Mouse (Mus musculus) Patski (cell line): ENCODE measurements around the gene Gfy. TPM values are rescaled to one million over a fixed set of nuclear protein-coding genes. Genes with fewer than 3 reads are reported as not detected.

Experiments used
- ATAC-seq: fragments of 100-300 bp; one replicate; pipeline ENCODE4 v1.8.0; 2021
- CTCF ChIA-PET: fragments of 350-600 bp; sonication (Branson Sonifier 250); formaldehyde crosslinking; loops from one replicate; lab custom pipeline; 2022; ENCODE audit warnings: inconsistent platforms; lab: Charles Lee
- POLR2A ChIA-PET: fragments of 350-600 bp; sonication (Branson Sonifier 250); formaldehyde crosslinking; loops from one replicate; lab custom pipeline; 2022; ENCODE audit warnings: antibody characterized with exemption, inconsistent platforms; lab: Charles Lee
- DNase-seq: peaks from one replicate; pipeline ENCODE4 v3.0.0-alpha.2; 2011; ENCODE audit warnings: low read depth, low spot score
- H3K27me3 ChIP-seq: fragments of 371-371 bp; one replicate; pipeline ENCODE4 v1.5.1; 2021
- CTCF ChIP-seq: fragments of 100-300 bp; IDR thresholded peaks from one replicate; pipeline ENCODE4 v1.5.1; 2021
- in situ Hi-C: fragments of 300-500 bp; cut with MboI; formaldehyde crosslinking; loops from 3 replicates; pipeline ENCODE4 v1.11.1; 2018; ENCODE audit warnings: low pct_unique_long_range_greater_than_20kb, mixed read lengths
- polyA plus RNA-seq: library from polyadenylated mRNA; unstranded; gene quantifications from one replicate; pipeline ENCODE4 v1.2.3, GENCODE M21; 2021

The Gfy gene
- polyA plus RNA-seq, 1 experiment from 2014 or later: not detected

DNA sequence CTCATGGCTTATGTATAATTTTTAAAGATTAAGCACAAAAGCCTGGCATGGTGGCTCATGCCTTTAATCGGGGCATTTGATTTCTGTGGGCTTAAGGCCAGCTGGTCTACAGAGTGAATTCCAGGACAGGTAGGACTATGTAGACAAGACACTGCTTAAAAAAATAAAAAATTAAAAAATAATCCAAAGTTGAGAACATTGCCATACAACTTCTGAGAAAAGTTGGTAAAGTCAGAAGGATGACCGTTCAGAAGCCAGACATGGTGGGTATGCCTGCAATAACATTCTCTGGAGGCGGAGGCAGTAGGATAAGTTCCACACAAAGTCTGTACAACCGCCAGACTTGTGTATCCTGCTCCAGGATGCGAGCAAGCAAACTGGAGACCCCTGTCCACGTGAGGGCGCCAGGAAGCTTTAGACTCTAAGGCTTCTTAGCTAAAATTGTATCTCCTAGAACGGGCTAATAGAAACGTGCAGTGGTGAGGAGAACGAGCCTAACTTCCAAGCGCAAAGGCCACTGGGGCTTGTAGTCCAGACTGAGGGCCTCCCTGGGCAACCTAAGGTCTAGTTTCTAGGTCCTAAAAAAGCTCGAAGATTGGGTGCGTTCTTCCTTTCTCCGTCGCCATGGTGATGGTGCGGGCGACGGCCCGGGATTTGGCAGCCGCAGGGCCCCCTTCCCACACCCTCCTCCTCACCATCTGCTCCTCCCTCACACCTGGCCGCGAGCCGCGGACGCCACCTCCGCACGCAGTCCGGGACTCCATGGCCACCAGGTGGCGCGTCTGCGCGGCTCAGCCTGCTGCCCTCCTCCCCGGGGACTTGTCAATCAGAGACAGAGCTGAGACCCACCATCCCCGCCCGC lies 17.5 kb downstream of the Gfy start:
- CTCF ChIA-PET: interaction anchor here (0.7 to 2.7 kb wide), 13 partner anchors 7 to 138 kb away, joined by 3 to 30 read pairs (median 5); partner anchors contain the start of genes Aldh16a1, Ccdc155 and Pih1d1
- ATAC-seq (peak; percentile 75), DNase-seq (peak; percentile 55)
- no peak for TF ChIP-seq CTCF
- H3K27me3 ChIP-seq: peaks cover 25% of the 10 kb centered on the region
- in situ Hi-C loops: loop anchor here (10.0 kb wide), 1 partner anchor 193 kb away; no protein-coding TSS in a partner anchor
- POLR2A ChIA-PET: interaction anchor here (1.2 kb wide), 1 partner anchor 13 kb away, joined by 3 read pairs; no protein-coding TSS in a partner anchor

DNA sequence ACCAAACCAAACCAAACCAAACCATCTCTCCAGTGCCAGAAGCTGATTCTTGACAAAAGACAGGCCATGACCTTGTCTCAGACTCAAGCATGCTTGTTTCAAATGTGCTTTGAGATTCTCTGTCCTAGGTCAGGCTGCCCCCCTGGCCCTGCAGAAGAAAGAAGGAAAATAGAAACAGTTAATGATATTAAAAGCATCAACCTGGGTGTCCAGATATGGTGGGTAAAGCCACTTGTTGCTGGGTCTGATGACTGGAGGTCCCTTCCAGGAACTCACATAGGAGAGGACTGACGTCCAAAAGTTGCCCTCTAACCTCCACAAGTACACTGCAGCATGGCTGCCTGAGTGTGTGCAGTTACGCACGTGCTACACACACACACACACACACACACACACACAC lies 18.5 kb downstream of the Gfy start:
- ChIA-PET CTCF (interaction anchor here (1.3 to 2.7 kb wide), 3 partner anchors 21 to 38 kb away, joined by 3 to 30 read pairs (median 8); no protein-coding TSS in a partner anchor), POLR2A (no interaction called here)
- H3K27me3 ChIP-seq: peaks cover 19% of the 10 kb centered on the region
- in situ Hi-C loops: loop anchor here (10.0 kb wide), 1 partner anchor 194 kb away; no protein-coding TSS in a partner anchor
- DNase-seq (no peak), ATAC-seq (no peak)
- TF ChIP-seq CTCF: no peak

DNA sequence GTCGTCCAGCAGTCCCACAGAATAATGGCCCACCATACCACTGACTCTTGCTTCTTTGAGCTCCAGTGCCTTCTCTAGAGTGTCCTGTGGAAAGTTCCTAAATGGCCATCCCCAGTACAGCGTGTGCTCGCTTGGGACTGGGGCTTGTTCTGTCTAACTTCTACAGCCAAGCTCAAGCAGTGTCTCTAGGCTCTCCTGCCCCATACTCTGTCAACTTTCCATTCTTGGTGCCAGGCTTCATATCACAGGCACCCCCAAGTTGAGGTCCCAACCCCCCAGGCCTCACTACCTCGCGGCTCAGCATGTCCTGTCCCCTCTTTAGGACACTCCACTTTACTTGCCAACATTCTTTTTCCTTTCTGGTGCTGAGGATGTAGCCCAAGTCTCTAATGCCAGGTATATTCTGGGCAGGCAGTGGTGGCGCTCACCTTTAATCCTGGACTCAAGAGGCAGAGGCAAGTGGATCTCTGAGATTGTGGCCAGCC lies 19.0 kb downstream of the Gfy start:
- ChIA-PET CTCF (interaction anchor here (1.0 to 2.7 kb wide), 2 partner anchors 38 kb away, joined by 4 to 30 read pairs; no protein-coding TSS in a partner anchor), POLR2A (no interaction called here)
- in situ Hi-C loops: loop anchor here (10.0 kb wide), 1 partner anchor 194 kb away; no protein-coding TSS in a partner anchor
- no peak for DNase-seq
- no peak for ATAC-seq
- peaks cover 16% of the 10 kb centered on the region for H3K27me3 ChIP-seq
- TF ChIP-seq CTCF: no peak

DNA sequence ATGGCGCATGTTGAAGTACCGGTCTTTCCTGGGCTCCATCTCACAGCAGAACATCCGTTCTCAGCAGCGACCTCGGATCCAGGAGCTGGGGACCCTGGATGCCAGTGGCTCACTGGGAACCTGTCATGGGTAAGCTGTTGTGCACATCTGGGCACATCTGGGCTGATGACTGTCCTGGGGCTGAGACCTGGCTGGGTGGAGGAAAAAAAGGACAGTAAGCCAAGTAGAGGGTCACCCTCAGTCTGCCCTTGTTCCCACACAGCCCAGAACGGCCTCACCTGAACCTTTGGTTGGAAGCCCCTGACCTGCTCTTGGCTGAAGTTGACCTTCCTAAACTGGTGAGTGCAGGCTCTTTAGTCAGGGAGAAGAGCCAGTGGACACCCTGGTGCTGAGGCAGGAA lies 20.4 kb downstream of the Gfy start:
- in situ Hi-C loops: no loop called here
- DNase-seq (no peak), ATAC-seq (no peak)
- peaks cover 6% of the 10 kb centered on the region for H3K27me3 ChIP-seq
- TF ChIP-seq CTCF: no peak
- ChIA-PET CTCF (no interaction called here), POLR2A (no interaction called here)

DNA sequence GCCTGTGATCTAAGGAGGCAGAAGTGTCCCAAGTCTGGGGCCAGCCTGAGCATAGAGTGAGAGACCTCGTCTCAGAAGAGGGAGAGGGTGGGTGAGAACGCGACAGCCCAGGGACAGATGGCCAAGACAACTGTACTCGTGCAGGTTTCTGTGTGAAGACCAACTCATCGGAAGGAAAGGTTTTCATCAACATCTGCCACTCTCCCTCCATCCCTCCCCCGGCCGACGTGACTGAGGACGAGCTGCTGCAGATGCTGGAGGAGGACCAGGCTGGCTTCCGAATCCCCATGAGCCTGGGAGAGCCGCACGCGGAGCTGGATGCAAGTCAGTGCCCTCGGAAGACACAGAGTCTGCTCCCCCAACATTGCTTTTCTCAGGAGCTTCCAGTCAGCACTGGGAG lies 21.9 kb downstream of the Gfy start:
- POLR2A ChIA-PET: no interaction called here
- ATAC-seq (no peak), DNase-seq (no peak)
- H3K27me3 ChIP-seq: no peaks in the 10 kb centered on the region
- in situ Hi-C loops: no loop called here
- no peak for TF ChIP-seq CTCF
- CTCF ChIA-PET: interaction anchor here (1.3 kb wide), 1 partner anchor 41 kb away, joined by 4 read pairs; no protein-coding TSS in a partner anchor

DNA sequence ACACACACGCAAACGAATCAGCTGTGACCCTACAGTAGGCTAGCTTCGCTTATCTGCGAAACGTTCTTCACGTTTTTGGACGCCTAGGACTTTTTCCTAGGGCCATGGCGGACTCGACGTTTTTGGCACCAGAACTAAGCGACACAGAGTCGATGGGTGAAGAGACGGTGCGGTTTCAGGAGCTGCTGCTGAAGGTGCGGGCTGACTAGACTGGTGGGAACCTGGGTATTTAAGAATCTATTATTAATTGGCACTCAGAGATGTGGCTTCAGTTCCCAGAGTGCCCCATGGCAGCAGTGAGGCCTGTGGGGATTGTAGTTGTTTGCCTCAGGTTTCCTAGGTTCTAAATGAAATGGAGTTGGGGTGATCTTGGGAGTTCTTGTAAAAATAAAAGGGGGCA lies 23.2 kb downstream of the Gfy start:
- CTCF ChIA-PET: no interaction called here
- in situ Hi-C loops: no loop called here

DNA sequence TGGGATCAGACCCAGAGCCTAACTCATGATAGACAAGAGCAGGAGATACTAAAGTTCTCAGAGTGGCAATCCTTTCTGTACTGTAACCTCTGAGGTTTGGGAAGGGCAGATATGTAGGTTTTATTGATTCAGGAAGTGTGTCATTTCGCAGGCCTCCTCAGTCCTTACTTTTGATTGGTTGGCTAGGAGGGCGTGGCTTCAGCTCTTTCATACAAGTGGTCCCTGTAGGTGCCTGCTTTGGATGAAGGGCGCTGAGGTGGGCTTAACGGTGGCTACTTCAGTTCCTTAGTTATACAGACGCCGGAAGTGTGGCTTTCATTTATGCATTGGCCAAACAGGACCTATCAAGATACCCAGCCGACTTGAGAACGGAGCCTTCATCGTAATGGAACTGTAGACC lies 23.8 kb downstream of the Gfy start:
- ATAC-seq (no peak), DNase-seq (no peak)
- in situ Hi-C loops: no loop called here
- POLR2A ChIA-PET: interaction anchor here (0.6 kb wide), 1 partner anchor 49 kb away, joined by 3 read pairs; the partner anchor contains the start of gene Ccdc155
- H3K27me3 ChIP-seq: no peaks in the 10 kb centered on the region
- no peak for TF ChIP-seq CTCF
- CTCF ChIA-PET: interaction anchor here (0.6 to 1.6 kb wide), 3 partner anchors 7 to 145 kb away, joined by 3 to 5 read pairs (median 3); partner anchors contain the start of gene Slc17a7

More for the DNA sequence above, 23.2 kb downstream of the Gfy start:
- POLR2A ChIA-PET: no interaction called here
- TF ChIP-seq CTCF: no peak
- no peaks in the 10 kb centered on the region for H3K27me3 ChIP-seq
- ATAC-seq (no peak), DNase-seq (no peak)

DNA sequence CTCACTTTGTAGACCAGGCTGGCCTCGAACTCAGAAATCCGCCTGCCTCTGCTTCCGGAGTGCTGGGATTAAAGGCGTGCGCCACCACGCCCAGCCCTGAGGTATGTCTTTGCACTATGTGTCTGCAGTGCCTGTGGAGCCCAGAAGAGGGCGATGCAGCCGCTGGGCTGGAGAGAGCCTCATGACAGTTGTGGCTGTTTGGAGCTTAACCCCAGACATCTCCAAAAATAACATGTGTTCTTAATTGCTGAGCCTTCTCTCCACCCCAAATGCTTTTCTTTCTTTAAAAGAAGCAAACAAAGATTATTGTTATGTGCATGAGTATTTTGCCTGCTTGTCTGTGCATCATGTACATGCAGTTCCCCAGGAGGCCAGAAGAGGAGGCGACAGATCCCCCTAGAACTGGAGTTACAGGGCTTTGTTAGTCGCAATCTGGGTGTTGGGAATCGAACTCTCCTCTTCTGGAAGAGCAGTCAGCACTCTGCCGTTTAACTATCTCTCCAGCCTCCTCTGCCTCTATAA lies 24.3 kb downstream of the Gfy start:
- CTCF ChIA-PET: interaction anchor here (0.6 to 2.7 kb wide), 5 partner anchors 8 to 146 kb away, joined by 3 to 10 read pairs (median 3); partner anchors contain the start of genes Flt3l, Gm45713 and Slc17a7
- DNase-seq (no peak), ATAC-seq (no peak)
- no peaks in the 10 kb centered on the region for H3K27me3 ChIP-seq
- POLR2A ChIA-PET: interaction anchor here (0.6 to 0.7 kb wide), 2 partner anchors 11 to 50 kb away, joined by 3 read pairs; partner anchors contain the start of gene Ccdc155
- in situ Hi-C loops: no loop called here
- no peak for TF ChIP-seq CTCF

DNA sequence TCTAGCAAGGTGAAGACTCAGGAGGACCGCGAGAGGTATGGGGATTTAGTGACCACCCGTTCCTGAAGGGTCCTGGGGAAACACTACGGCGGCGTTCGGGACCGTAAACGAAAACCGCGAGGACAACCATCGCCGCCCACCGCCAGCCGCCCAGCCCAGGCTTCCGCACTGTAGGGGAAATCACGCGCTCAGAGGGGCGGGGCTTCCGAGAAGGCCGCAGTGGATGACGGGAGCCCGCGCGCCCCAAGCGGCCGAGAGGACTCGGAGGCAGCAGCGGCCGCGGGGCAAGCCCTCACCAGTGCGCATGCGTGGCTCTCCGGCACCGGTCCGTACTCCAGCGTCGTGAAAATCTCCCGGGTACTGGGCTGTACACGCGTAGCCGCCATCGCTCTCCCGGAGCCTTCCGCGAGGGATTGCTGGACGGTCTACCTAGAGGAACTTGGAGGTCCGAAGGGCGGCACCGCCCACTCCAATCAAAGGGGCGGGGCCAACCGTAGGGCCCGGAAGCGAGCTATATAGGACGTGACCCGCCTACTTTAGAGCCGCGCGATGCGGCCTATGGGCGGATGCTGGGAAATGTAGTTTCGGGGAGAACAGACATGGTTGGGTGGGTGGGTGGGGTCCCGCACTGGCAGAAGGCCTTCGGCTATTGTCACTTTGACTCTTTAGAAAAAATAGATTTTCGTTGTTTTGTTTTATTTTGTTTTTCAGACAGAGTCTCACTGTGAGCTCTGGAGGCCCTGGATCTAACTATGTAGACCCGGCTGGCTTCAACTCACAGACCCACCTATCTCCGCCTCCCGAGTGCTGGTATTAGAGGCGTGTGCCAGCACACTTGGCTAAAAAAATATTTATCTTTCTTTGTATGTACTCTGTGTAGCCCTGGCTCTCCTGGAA lies 25.0 kb downstream of the Gfy start, which contains the start of the genes Pih1d1 and Aldh16a1:
TSS of gene Pih1d1 (plus strand) at position 208 of the 897 bp plus-strand sequence.
TSS of gene Aldh16a1 (minus strand) at position 489 of the 897 bp plus-strand sequence.
- H3K27me3 ChIP-seq: no peaks in the 10 kb centered on the region
- DNase-seq (peak; percentile 62), ATAC-seq (peak; percentile 83)
- CTCF ChIA-PET: interaction anchor here (0.7 to 2.7 kb wide), 4 partner anchors 9 to 94 kb away, joined by 3 to 10 read pairs (median 4); partner anchors contain the start of genes Flt3l, Gm45713 and Slc17a7
- in situ Hi-C loops: no loop called here
- no peak for TF ChIP-seq CTCF
- POLR2A ChIA-PET: interaction anchor here (0.7 kb wide), 1 partner anchor 11 kb away, joined by 3 read pairs; no protein-coding TSS in a partner anchor
